Mouse (Mus musculus) granulocyte monocyte progenitor cell, adult 5-6 weeks (primary cell): Measurements from ENCODE around the gene Fam204a. TPM values are rescaled to one million over a fixed set of nuclear protein-coding genes. Genes with fewer than 3 reads are reported as not detected.

ENCODE experiments used
- ATAC-seq: replicated peaks from 2 replicates; pipeline ENCODE4 v1.8.0; 2016; ENCODE audit warnings: mild to moderate bottlenecking, moderate TSS enrichment, inconsistent platforms; ENCODE audit not compliant: poor library complexity, severe bottlenecking
- total RNA-seq, 2 experiments: library from RNA; stranded (forward) in 1 of 2; stranded (reverse) in 1 of 2; fragments of 200-712, 200-1000 nt in 1 of 2; fragments of >200 nt in 1 of 2; fragmentation: Nextera tagmentation in 1 of 2; gene quantifications; 2 replicates each; pipeline ENCODE4 v1.2.3; 2014 to 2017

Fam204a gene
- total RNA-seq (2014; fragmentation: Nextera tagmentation) (15.6 and 28.9 TPM in 2 replicates), total RNA-seq (2017) (56.7 and 80.0 TPM in 2 replicates)

- peak; percentile 100 for ATAC-seq
Observed at GRCm38 (mm10) chr19:60225899-60226844, at the start of gene Fam204a. Gene Fam204a (minus strand): TSS chr19:60226701.

DNA sequence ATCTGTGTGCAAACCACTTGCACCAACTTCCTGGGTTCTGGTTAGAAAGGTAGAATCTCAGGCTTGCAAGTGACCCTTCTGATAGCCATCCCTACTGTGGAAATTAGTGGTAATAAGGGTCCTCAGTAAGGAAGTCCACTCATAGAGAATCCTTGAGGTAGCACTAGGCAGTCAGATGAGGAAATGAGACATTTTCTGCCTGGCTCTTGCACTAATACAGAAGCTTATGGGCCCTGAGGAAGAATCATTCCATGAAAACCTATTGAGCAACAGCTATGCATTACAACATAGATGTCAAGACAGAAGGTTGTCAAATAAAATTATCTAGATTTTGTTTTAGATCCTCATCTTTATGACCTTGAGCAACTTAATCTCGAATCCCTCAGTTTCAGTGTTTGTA lies 39.3 kb upstream of the Fam204a start:
- peak; percentile 97 for ATAC-seq

GRCm38 (mm10) chr19:60260689-60261088 lies 34.2 kb upstream of the Fam204a start:
- no peak for ATAC-seq

DNA sequence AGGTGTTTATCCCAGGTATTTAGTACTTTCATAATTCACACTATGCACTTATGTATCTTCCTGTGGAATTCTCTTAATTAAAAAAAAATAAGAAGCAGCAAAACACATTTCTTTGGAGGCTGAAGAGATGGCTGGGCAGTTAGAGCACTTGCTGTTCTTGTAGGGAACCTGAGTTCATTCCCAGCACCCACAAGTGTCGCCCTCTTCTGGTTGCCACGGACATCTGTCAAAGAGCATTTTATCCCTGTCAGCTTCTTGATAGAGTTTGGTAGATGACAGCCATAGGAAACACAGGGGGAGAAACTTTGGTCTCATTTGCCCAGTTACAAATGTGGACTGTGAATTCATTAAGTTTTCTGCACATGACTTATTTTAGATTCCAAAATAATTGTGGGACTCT lies 25.5 kb upstream of the Fam204a start:
- ATAC-seq, result no peak

DNA sequence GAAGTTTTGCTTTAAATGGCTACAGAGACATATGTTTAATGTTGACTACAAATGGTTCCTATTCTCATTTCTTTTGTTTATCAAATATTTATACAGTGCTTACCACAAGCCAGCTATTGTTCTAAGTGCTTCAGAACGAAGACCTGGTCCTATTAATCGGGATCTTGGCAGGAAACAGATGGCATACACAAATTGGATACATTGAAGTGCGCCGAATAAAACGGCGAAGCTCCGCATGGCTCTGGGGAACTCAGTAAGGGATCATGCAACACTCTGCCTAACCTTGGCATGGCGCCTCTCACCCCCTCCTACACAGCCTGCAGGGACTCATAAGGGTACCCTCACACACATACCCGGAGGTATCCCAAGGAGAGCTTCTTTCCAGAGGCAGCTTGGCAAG lies 24.7 kb upstream of the Fam204a start:
- ATAC-seq, result no peak

DNA sequence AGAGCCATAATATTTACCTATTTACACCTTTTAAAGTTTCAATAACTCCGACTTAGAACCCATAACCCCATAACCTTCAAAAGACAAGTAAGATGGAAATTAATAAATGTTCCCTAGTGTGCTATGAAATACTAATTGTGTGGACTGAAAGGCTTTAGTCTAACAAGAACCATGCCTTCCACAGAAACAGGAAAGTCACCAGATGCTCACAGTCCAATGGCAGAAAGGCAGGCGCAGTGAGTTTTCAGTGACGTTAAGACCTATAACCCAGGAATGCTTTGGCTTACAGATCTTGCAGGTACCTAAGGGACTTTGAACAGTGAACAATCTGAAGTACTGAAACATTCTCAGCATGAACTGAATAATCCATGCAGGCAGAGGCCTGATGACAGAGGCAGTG lies 18.7 kb upstream of the Fam204a start:
- ATAC-seq, result no peak

DNA sequence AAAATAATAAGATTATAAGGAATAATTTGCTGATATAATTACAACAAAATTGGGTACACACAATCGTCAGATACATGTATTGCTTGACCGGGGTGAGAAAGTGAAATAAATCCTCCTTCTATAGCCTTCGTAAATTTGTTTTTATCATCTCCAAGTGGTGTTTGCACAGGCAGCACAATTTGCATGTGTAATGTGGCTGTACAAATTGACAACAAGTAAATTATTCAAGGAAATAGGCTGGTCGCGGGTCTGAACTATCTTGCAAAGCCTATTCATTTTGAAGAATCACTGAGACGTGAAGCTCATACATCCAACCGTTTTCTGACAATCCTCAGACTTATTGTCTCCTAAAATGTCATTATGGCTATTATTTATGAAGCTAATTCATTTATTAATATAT lies 16.1 kb upstream of the Fam204a start:
- no peak for ATAC-seq

- ATAC-seq, result no peak
Observed at GRCm38 (mm10) chr19:60241916-60242602, 15.6 kb upstream of the Fam204a start.

DNA sequence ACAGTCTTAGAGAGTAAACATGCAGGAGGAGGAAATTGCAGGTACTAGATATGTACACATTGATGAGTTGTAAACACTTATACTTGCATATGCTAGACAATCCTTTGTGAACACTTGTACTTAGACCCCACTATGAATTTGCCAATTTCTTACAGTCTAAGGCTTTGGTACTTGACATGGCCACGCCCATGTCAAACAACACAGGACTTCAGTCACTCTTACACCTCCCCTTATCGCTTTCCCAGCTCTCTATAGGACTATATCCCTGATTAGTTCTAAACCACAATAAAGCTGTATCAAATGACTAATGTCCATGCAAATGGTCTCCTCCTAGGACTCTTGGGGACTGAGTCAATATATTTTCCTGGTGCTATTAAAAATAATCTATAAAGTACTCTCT lies 5.0 kb upstream of the Fam204a start:
- no peak for ATAC-seq

- no peak for ATAC-seq
Observed at GRCm38 (mm10) chr19:60226845-60227235, 339 bp upstream of the Fam204a start.

GRCm38 (mm10) chr19:60219395-60219794 lies 7.1 kb downstream of the Fam204a start:
- ATAC-seq, result no peak

GRCm38 (mm10) chr19:60217985-60218384 lies 8.5 kb downstream of the Fam204a start:
- no peak for ATAC-seq

GRCm38 (mm10) chr19:60208173-60208572 lies 18.3 kb downstream of the Fam204a start:
- no peak for ATAC-seq

DNA sequence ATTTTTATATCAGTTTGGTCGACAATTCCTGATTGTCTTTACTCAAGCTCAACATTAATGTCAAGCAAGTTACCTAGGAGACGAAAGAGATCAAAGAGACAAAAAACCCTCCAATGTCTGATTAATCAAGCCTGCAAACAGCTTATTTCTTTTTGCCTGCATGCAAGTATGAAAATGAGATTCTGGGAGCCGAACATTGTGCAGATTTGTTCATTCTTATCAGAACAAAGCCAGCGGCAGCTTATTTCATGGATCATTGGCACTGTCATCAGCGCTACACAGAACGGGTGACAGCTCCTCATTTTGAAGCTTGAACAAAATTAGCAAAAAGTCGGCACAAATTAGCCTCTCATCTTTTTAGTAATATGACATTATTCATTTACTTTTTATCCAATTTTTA lies 22.3 kb downstream of the Fam204a start:
- no peak for ATAC-seq

GRCm38 (mm10) chr19:60200294-60200693 lies 26.2 kb downstream of the Fam204a start:
- no peak for ATAC-seq

DNA sequence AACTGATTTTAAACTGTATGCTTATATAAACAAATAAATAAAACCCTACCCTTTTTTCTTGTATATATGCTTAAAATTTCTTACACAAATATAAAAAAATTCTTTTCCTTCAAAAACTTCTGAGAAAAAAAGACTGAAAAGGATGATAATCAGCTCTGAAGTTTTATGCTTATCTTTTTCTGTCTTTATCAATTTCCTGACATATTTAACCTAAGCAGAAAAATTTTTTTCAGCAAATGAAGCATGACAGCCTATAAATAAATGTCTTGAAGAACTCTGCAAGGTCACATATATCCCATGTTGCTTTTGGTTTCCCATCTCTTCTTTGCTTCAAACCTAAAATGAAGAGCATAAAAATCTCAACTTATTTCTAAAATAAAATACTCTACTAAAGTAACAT lies 27.3 kb downstream of the Fam204a start:
- ATAC-seq, result no peak

DNA sequence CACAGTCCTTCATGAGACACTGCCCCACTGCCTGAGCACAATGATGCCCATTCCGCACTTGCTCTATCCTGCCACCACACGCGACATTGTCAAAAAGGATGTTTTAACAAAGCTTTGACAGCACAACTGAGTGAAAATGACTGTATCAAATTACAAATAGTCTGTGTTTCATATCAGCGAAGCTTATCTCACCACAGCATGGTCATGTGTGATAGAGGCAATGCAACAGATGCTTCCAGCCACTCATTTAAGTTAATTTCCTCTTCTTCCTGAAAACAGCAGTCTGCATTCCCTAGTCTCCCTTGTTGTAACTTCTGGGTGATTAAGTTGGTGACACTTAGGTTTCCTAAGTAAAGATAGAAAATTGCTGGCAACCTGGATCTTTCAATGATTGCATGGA lies 33.7 kb downstream of the Fam204a start:
- no peak for ATAC-seq

DNA sequence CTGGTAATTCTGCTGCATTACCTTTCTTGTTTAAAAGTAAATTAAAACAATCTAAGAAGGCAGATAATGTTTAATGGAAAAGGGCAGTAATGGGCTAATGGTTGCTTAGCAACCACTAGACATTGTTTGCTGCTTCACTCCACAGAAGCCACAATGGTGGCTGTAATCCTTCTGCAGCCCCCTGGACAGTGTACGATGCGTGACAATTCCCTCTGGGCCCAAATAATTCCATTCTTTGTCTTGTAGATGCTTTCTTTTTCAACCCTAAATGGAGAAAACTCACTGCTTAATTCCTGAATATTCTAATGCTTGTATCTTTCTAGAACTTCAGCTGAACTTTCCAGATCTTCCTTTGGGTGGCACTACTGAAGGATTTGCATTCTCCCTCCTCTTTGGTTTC lies 37.3 kb downstream of the Fam204a start:
- ATAC-seq, result no peak

DNA sequence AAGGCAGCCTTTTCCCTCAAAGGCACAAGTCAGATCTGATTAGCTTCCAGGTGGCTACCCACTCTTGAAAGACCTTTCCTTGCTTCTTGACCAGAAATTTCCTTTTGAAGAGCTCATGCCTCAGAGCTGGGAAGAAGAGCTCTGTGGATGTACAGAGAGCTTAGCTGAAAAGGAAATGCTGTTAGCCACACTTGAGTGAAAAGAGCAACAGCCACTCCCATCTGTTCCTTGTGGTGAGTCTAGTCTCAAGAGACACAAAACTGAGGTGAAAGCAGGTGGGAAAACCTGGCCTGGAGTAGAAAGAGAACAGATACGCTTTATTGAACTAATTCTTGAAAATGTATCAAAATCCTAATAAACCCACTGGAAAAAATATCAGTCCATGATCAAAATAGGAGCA lies 43.6 kb downstream of the Fam204a start:
- no peak for ATAC-seq

- ATAC-seq, result no peak
Observed at GRCm38 (mm10) chr19:60182171-60182570, 44.3 kb downstream of the Fam204a start.

GRCm38 (mm10) chr19:60178771-60179563 lies 47.5 kb downstream of the Fam204a start:
- no peak for ATAC-seq
